Mouse (Mus musculus) midbrain, embryonic 15.5 days (tissue): ENCODE measurements at regions not wholly inside any gene's neighbourhood (a gene's known extent, or its start where the extent isn't known, plus 50 kb on each side); places are given as distances from the start of the nearest gene placed in this dataset.

Experiments used
- ATAC-seq: fragments of 200-750 bp; cut with Nextera tagmentation; replicated peaks from 2 replicates; pipeline ENCODE4 v1.8.0; 2017; ENCODE audit warnings: moderate TSS enrichment
- H3K27ac ChIP-seq: fragments of 300-500 bp; sonication (generic); 2 replicates; pipeline ENCODE4 v1.5.1; 2015; ENCODE audit warnings: mild to moderate bottlenecking, inconsistent platforms
- H3K27me3 ChIP-seq: fragments of 300-500 bp; sonication (generic); replicated peaks from 2 replicates; pipeline ENCODE4 v1.6.1; 2015; ENCODE audit warnings: inconsistent platforms
- H3K36me3 ChIP-seq: fragments of 300-500 bp; sonication (generic); replicated peaks from 2 replicates; pipeline ENCODE4 v1.6.1; 2015; ENCODE audit warnings: inconsistent platforms
- H3K4me1 ChIP-seq: fragments of 300-500 bp; sonication (generic); 2 replicates; pipeline ENCODE4 v1.6.1; 2015; ENCODE audit warnings: inconsistent platforms
- H3K4me2 ChIP-seq: fragments of 300-500 bp; sonication (generic); 2 replicates; pipeline ENCODE4 v1.6.1; 2015; ENCODE audit warnings: inconsistent platforms, mild to moderate bottlenecking, moderate library complexity
- H3K4me3 ChIP-seq: fragments of 300-500 bp; sonication (generic); 2 replicates; pipeline ENCODE4 v1.5.1; 2015; ENCODE audit warnings: mild to moderate bottlenecking, inconsistent platforms
- H3K9ac ChIP-seq: fragments of 300-500 bp; sonication (generic); 2 replicates; pipeline ENCODE4 v1.6.1; 2015; ENCODE audit warnings: mild to moderate bottlenecking, inconsistent platforms
- H3K9me3 ChIP-seq: fragments of 300-500 bp; sonication (generic); 2 replicates; pipeline ENCODE4 v1.6.1; 2016; ENCODE audit warnings: inconsistent platforms
- WGBS: fragments of 180-500 bp; shearing (Covaris S2); methylation state at CpG from one replicate; pipeline ENCODE4 v1.1.7; 2015; ENCODE audit warnings: mixed read lengths; 5-methylcytosine and 5-hydroxymethylcytosine counted together

DNA sequence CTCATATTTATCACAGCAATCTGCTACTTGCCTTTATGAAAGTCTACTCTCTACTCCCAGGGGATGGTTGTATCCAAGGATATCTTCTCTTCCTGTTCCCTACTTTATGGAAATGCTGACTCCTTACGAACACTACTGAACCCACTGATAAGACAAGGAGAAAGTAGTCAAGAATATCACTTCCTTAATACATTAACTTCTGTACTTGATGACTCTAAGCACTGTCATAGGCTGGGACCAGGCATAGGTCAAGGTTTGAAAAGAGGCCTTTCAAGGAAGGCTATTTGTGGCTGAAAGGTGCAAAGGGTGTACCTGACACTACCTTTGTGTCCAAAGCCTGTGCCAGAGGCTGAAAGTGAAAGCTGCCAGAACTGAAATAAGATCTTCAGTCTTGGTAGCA, 164.2 kb upstream of the S100g start:
- no peak for ATAC-seq
- H3K36me3 ChIP-seq, result no peaks in the 10 kb centered on the region
- no peak overlapping the region for H3K4me3 ChIP-seq
- no peak overlapping the region for H3K27ac ChIP-seq
- 0 out of 2 replicates have a peak, but pooled peaks cover 4% of the 10 kb centered on the region for H3K27me3 ChIP-seq
- no peak overlapping the region for H3K4me2 ChIP-seq
- H3K4me1 ChIP-seq, result no peaks in the 10 kb centered on the region
- H3K9me3 ChIP-seq, result no peaks in the 10 kb centered on the region
- WGBS, result 95% methylated on average over 1 of the region's 1 CpGs
- H3K9ac ChIP-seq, result no peak overlapping the region

GRCm38 (mm10) chrX:163117681-163118393, 153.4 kb upstream of the S100g start:
- Histone ChIP-seq H3K9ac (no peak overlapping the region), H3K27ac (no peak overlapping the region), H3K27me3 (0 out of 2 replicates have a peak, but pooled peaks cover 3% of the 10 kb centered on the region), H3K9me3 (no peaks in the 10 kb centered on the region), H3K4me1 (no peaks in the 10 kb centered on the region), H3K4me3 (no peak overlapping the region), H3K36me3 (no peaks in the 10 kb centered on the region), H3K4me2 (no peak overlapping the region)
- WGBS, result 53% methylated on average over 5 of the region's 5 CpGs
- peak; percentile 70 for ATAC-seq

DNA sequence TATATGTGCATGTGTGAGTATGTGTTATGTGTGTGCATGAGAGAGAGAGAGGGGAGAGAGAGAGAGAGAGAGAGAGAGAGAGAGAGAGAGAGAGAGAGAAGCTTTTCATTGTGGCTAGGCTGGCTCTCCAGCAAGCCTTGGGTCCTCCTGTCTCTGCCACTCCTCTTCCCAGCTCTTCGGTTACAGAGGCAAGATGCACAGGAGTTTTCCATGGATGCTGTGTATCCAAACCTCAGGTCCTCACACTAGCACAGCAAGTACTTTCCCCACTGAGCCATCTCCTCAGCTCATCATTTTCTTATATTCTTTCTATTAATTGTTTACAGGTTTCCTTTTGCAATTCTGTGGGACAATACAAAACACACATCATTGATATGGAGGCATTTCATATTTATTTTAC, 152.8 kb upstream of the S100g start:
- Histone ChIP-seq H3K4me2 (no peak overlapping the region), H3K9ac (no peak overlapping the region), H3K27me3 (peaks cover 3% of the 10 kb centered on the region; the same call in 1 of the 2 replicates), H3K27ac (no peak overlapping the region), H3K9me3 (no peaks in the 10 kb centered on the region), H3K4me3 (no peak overlapping the region), H3K36me3 (no peaks in the 10 kb centered on the region), H3K4me1 (no peaks in the 10 kb centered on the region)
- 36% methylated on average over 1 of the region's 1 CpGs for WGBS
- no peak for ATAC-seq

- H3K9me3 ChIP-seq, result no peaks in the 10 kb centered on the region
- peaks cover 10% of the 10 kb centered on the region; the same call in 1 of the 2 replicates for H3K27me3 ChIP-seq
- no peaks in the 10 kb centered on the region for H3K4me1 ChIP-seq
- no peak overlapping the region for H3K4me2 ChIP-seq
- H3K27ac ChIP-seq, result no peak overlapping the region
- no peak for ATAC-seq
- H3K36me3 ChIP-seq, result no peaks in the 10 kb centered on the region
- WGBS, result 89% methylated on average over 4 of the region's 4 CpGs
- H3K9ac ChIP-seq, result no peak overlapping the region
- H3K4me3 ChIP-seq, result no peak overlapping the region
Observed at GRCm38 (mm10) chrX:163095026-163095765, 130.8 kb upstream of the S100g start.
